Mouse (Mus musculus) hindbrain, embryonic 13.5 days (tissue): ENCODE measurements around the gene H2-M10.1. TPM values are rescaled to one million over a fixed set of nuclear protein-coding genes. Genes with fewer than 3 reads are reported as not detected.

Experiments used
- ATAC-seq: fragments of 200-750 bp; cut with Nextera tagmentation; 2 replicates; pipeline ENCODE4 v1.8.0; 2017; ENCODE audit warnings: moderate TSS enrichment; ENCODE audit not compliant: low FRiP score
- H3K27ac ChIP-seq: fragments of 300-500 bp; sonication (generic); 2 replicates; pipeline ENCODE4 v1.5.1; 2015; ENCODE audit warnings: inconsistent platforms, mild to moderate bottlenecking, moderate library complexity
- H3K27me3 ChIP-seq: fragments of 300-500 bp; sonication (generic); 2 replicates; pipeline ENCODE4 v1.6.1; 2015; ENCODE audit warnings: mild to moderate bottlenecking, inconsistent platforms
- H3K36me3 ChIP-seq: fragments of 300-500 bp; sonication (generic); 2 replicates; pipeline ENCODE4 v1.6.1; 2015; ENCODE audit warnings: mild to moderate bottlenecking, inconsistent platforms
- H3K4me1 ChIP-seq: fragments of 300-500 bp; sonication (generic); replicated peaks from 2 replicates; pipeline ENCODE4 v1.6.1; 2015; ENCODE audit warnings: inconsistent platforms
- H3K4me2 ChIP-seq: fragments of 300-500 bp; sonication (generic); 2 replicates; pipeline ENCODE4 v1.6.1; 2015; ENCODE audit warnings: inconsistent platforms, mild to moderate bottlenecking, moderate library complexity
- H3K4me3 ChIP-seq: fragments of 300-500 bp; sonication (generic); 2 replicates; pipeline ENCODE4 v1.5.1; 2015; ENCODE audit warnings: mild to moderate bottlenecking, inconsistent platforms
- H3K9ac ChIP-seq: fragments of 300-500 bp; sonication (generic); 2 replicates; pipeline ENCODE4 v1.6.1; 2015; ENCODE audit warnings: mild to moderate bottlenecking, inconsistent platforms
- H3K9me3 ChIP-seq: fragments of 300-500 bp; sonication (generic); 2 replicates; pipeline ENCODE4 v1.6.1; 2016; ENCODE audit warnings: inconsistent platforms
- WGBS: fragments of 180-500 bp; shearing (Covaris S2); methylation state at CpG from one replicate; pipeline ENCODE4 v1.1.7; 2015; 5-methylcytosine and 5-hydroxymethylcytosine counted together
- polyA plus RNA-seq: library from polyadenylated mRNA; unstranded; fragments of >200 nt; fragmentation: Nextera tagmentation; extraction: Ambion mirVana; gene quantifications from 2 replicates; pipeline ENCODE4 v1.2.1, GENCODE M21; 2015

The H2-M10.1 gene
- polyA plus RNA-seq, 1 experiment from 2014 or later, result not detected

GRCm38 (mm10) chr17:36281521-36282245 lies 44.3 kb downstream of the H2-M10.1 start:
- Histone ChIP-seq H3K4me3 (no peak overlapping the region), H3K9me3 (no peaks in the 10 kb centered on the region; the same call in 1 of the 2 replicates), H3K27me3 (no peaks in the 10 kb centered on the region), H3K36me3 (peaks cover 41% of the 10 kb centered on the region), H3K4me1 (no peaks in the 10 kb centered on the region), H3K27ac (no peak overlapping the region), H3K9ac (no peak overlapping the region), H3K4me2 (no peak overlapping the region)
- no peak for ATAC-seq
- 95% methylated on average over 4 of the region's 4 CpGs for WGBS

DNA sequence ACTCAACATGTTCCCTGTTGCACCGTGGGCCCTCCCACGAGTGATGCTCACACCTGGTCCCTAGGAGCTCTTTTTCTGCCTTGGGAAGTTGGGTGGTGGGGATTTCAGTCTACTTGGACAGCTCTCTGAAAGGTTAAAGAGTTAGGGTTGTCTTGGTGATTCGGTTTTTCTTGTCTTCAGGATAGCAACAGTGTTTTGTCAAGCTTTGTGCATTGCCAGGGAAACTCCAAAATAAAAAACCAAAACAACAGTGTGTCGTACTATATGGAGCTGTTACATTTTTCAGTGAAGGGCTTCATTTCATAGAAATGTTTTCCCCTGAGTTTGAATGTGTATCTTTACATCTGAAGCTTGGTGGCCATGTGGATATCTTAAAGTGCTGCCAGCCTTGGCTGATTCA lies 51.2 kb downstream of the H2-M10.1 start:
- no peak for ATAC-seq
- 93% methylated on average over 4 of the region's 4 CpGs for WGBS
- Histone ChIP-seq H3K27me3 (no peaks in the 10 kb centered on the region), H3K27ac (no peak overlapping the region), H3K4me3 (no peak overlapping the region), H3K4me1 (peaks cover 37% of the 10 kb centered on the region), H3K9me3 (no peaks in the 10 kb centered on the region), H3K4me2 (no peak overlapping the region), H3K9ac (no peak overlapping the region), H3K36me3 (peaks cover 28% of the 10 kb centered on the region)

DNA sequence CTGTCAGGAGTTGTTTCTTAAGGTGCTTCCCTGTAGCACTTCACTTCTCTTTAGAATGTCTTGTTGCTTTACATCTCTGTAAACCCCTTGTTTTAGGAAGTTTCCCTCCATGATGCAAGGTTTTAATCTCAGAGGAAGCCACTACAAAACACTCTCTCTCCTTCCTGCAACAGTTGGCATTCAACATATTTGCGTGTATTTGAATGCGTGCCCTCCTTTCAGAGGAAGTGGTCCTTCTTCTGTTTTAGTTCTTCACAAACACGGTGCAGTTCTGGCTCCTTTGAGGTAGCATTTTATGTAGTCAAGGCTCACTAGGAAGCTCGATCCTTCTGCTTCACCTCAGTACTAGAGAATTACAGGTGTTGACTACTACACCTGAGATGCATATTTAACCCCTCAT lies 52.2 kb downstream of the H2-M10.1 start:
- Histone ChIP-seq H3K4me1 (peaks cover 39% of the 10 kb centered on the region), H3K36me3 (peaks cover 26% of the 10 kb centered on the region), H3K27ac (no peak overlapping the region), H3K4me2 (0 out of 2 replicates have a peak overlapping the region, but pooled peaks have one; percentile 95), H3K9me3 (no peaks in the 10 kb centered on the region), H3K9ac (no peak overlapping the region), H3K4me3 (no peak overlapping the region), H3K27me3 (no peaks in the 10 kb centered on the region)
- 95% methylated on average over 4 of the region's 4 CpGs for WGBS
- ATAC-seq, result no peak

Other genes with a start within 250 kb of the H2-M10.1 start
- gene Gm19684, start 204.5 kb downstream of the H2-M10.1 start, polyA plus RNA-seq, result not detected in 2 replicates
- gene Gm7030, start 196.7 kb downstream of the H2-M10.1 start, polyA plus RNA-seq, result not detected in 2 replicates
- not detected in 2 replicates for gene Gm8909, start 157.6 kb downstream of the H2-M10.1 start, polyA plus RNA-seq
- not detected in 2 replicates for gene H2-T3, start 135.9 kb downstream of the H2-M10.1 start, polyA plus RNA-seq
- gene Rpp21, start 68.1 kb downstream of the H2-M10.1 start, polyA plus RNA-seq, result 104 and 122 TPM in 2 replicates
- 28.3 and 29.7 TPM in 2 replicates for gene Trim39, start 53.9 kb downstream of the H2-M10.1 start, polyA plus RNA-seq
- 0.16 TPM in 1 of 2 replicates, not detected in the other for gene H2-M10.2, start 39.7 kb downstream of the H2-M10.1 start, polyA plus RNA-seq
- gene H2-M10.3, start 42.3 kb upstream of the H2-M10.1 start, polyA plus RNA-seq, result not detected in 2 replicates
- not detected in 2 replicates for gene H2-M10.4, start 136.2 kb upstream of the H2-M10.1 start, polyA plus RNA-seq
- not detected in 2 replicates for gene H2-M11, start 220.9 kb upstream of the H2-M10.1 start, polyA plus RNA-seq